Mouse (Mus musculus) small intestine, adult 2 months (tissue): ENCODE results near the gene Sema4g.

Source experiments
- CTCF ChIP-seq: fragments of 200-500 bp; IDR thresholded peaks from 2 replicates; pipeline ENCODE4 v1.5.1; 2012; ENCODE audit warnings: low read depth, mild to moderate bottlenecking, control low read depth, inconsistent platforms, low read length, moderate library complexity, mixed read lengths; ENCODE audit not compliant: insufficient replicate concordance, insufficient read length; ENCODE audit errors: extremely low read depth
- POLR2A ChIP-seq: fragments of 200-500 bp; IDR thresholded peaks from 2 replicates; pipeline ENCODE4 v1.6.1; 2012; ENCODE audit warnings: low read depth, mild to moderate bottlenecking, control low read depth, inconsistent platforms, low read length, moderate library complexity

- TF ChIP-seq POLR2A (no peak), CTCF (no peak)
Observed at GRCm38 (mm10) chr19:44987004-44987403, 1.9 kb upstream of the Sema4g start.
